Mouse (Mus musculus): Measurements from ENCODE around the gene Zdhhc20.
"Not testable (repeated sequence)": the region's sequence is repeated elsewhere in the genome, so short reads cannot be mapped to it uniquely, and the experiment has no call there.

DNA sequence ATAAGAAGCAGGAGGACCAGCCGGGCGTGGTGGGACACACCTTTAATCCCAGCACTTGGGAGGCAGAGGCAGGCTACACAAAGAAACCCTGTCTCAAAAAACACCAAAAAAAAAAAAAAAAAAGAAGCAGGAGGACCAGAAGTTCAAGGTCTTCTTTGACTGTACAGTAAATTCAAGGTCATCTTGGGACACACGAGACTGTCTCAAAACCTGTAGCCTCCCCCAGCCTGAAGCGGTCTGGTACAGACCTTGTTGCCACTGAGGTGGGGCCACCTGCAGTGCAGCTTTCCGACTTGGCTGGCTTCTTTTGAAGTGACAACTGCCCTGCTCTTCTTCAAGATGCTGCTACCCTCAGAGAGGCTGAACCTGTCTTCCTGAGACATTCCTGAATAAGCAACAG is 42.0 kb downstream of the Zdhhc20 start:
- not testable (repeated sequence) for TF ChIP-seq EP300, CTCF (IDR thresholded peaks at IDR 0.05; ENCODE audit: low read depth)

Data from liver, postnatal 0 days (tissue).